Mouse (Mus musculus) adrenal gland, adult (tissue): ENCODE data around the gene BC025920.

Experiments used
- DNase-seq, 2 experiments: peaks; one replicate each; pipeline ENCODE4 v3.0.0; 2022 to 2023; ENCODE audit warnings: low spot score in 1 of 2; ENCODE audit not compliant: inconsistent age in 2 of 2

The BC025920 gene

GRCm38 (mm10) chr10:81605974-81606751 is at the start of gene BC025920:
BC025920 (plus strand) TSS chr10:81606270.
- DNase-seq, result peak; percentile 96 to 98

- no peak for DNase-seq
These were observed 49.8 kb upstream of the BC025920 start for GRCm38 (mm10) chr10:81556282-81556681.

GRCm38 (mm10) chr10:81557491-81557890 is 48.6 kb upstream of the BC025920 start:
- no peak for DNase-seq

- DNase-seq, result peak; percentile 96 to 97
These were observed 46.9 kb upstream of the BC025920 start, which contains the start of gene Aes for GRCm38 (mm10) chr10:81559163-81559626. Aes (plus strand) TSS chr10:81559488.

GRCm38 (mm10) chr10:81559627-81560539 is 46.2 kb upstream of the BC025920 start:
- DNase-seq, result peak; percentile 85 to 93

- peak; percentile 79 to 86 for DNase-seq
These were observed 45.2 kb upstream of the BC025920 start for GRCm38 (mm10) chr10:81560719-81561459.

GRCm38 (mm10) chr10:81562411-81562810 is 43.7 kb upstream of the BC025920 start:
- DNase-seq, result peak in 1 of 2 experiments; percentile 60

- DNase-seq, result peak; percentile 89 to 95
These were observed 42.6 kb upstream of the BC025920 start for GRCm38 (mm10) chr10:81563481-81563880.

- peak; percentile 84 for DNase-seq
These were observed 41.9 kb upstream of the BC025920 start for GRCm38 (mm10) chr10:81564216-81564615.

- DNase-seq, result peak; percentile 66 to 79
These were observed 41.3 kb upstream of the BC025920 start for GRCm38 (mm10) chr10:81564734-81565133.

GRCm38 (mm10) chr10:81565257-81566228 is 40.5 kb upstream of the BC025920 start:
- DNase-seq, result peak in 1 of 2 experiments; percentile 51

- DNase-seq, result peak; percentile 90
These were observed 37.5 kb upstream of the BC025920 start for GRCm38 (mm10) chr10:81568381-81569191.

- peak; percentile 47 to 62 for DNase-seq
These were observed 36.4 kb upstream of the BC025920 start for GRCm38 (mm10) chr10:81569507-81570237.

- DNase-seq, result no peak
These were observed 35.8 kb upstream of the BC025920 start for GRCm38 (mm10) chr10:81570238-81570800.

GRCm38 (mm10) chr10:81570831-81571500 is 35.1 kb upstream of the BC025920 start:
- DNase-seq, result peak; percentile 95 to 98

- peak; percentile 99 to 100 for DNase-seq
These were observed 34.6 kb upstream of the BC025920 start for GRCm38 (mm10) chr10:81571501-81571876.

- DNase-seq, result peak; percentile 80 to 92
These were observed 33.9 kb upstream of the BC025920 start for GRCm38 (mm10) chr10:81572133-81572671.
